Mouse (Mus musculus) midbrain, embryonic 14.5 days (tissue): ENCODE measurements at regions not wholly inside any gene's neighbourhood (a gene's known extent, or its start where the extent isn't known, plus 50 kb on each side); places are given as distances from the start of the nearest gene placed in this dataset.

ENCODE experiments used
- ATAC-seq: fragments of 200-750 bp; cut with Nextera tagmentation; 2 replicates; pipeline ENCODE4 v1.8.0; 2017; ENCODE audit warnings: moderate number of reproducible peaks, moderate library complexity; ENCODE audit not compliant: low FRiP score, low TSS enrichment
- DNase-seq: peaks from one replicate; pipeline ENCODE4 v3.0.0-alpha.2; 2015
- H3K27ac ChIP-seq: fragments of 300-500 bp; sonication (generic); replicated peaks from 2 replicates; pipeline ENCODE4 v1.5.1; 2014; ENCODE audit warnings: mild to moderate bottlenecking, low read depth, low read length, moderate library complexity
- H3K27me3 ChIP-seq: fragments of 300-500 bp; sonication (generic); 2 replicates; pipeline ENCODE4 v1.6.1; 2014; ENCODE audit warnings: low read length, control low read depth, mixed read lengths; ENCODE audit not compliant: control insufficient read depth, insufficient read depth
- H3K36me3 ChIP-seq: fragments of 300-500 bp; sonication (generic); 2 replicates; pipeline ENCODE4 v1.6.1; 2014; ENCODE audit warnings: low read length, control low read depth; ENCODE audit not compliant: control insufficient read depth, insufficient read depth
- H3K4me1 ChIP-seq: fragments of 300-500 bp; sonication (generic); 2 replicates; pipeline ENCODE4 v1.6.1; 2014; ENCODE audit warnings: mild to moderate bottlenecking, antibody characterized with exemption, low read length, control low read depth; ENCODE audit not compliant: control insufficient read depth, insufficient read depth
- H3K4me2 ChIP-seq: fragments of 300-500 bp; sonication (generic); 2 replicates; pipeline ENCODE4 v1.6.1; 2014; ENCODE audit warnings: mild to moderate bottlenecking, low read length, moderate library complexity
- H3K4me3 ChIP-seq: fragments of 300-500 bp; sonication (generic); replicated peaks from 2 replicates; pipeline ENCODE4 v1.5.1; 2014; ENCODE audit warnings: low read depth, low read length
- H3K9ac ChIP-seq: fragments of 300-500 bp; sonication (generic); replicated peaks from 2 replicates; pipeline ENCODE4 v1.6.1; 2014; ENCODE audit warnings: mild to moderate bottlenecking, low read length, moderate library complexity
- H3K9me3 ChIP-seq: fragments of 300-500 bp; sonication (generic); 2 replicates; pipeline ENCODE4 v1.6.1; 2016; ENCODE audit warnings: low read length, control low read depth, mixed read lengths; ENCODE audit not compliant: control insufficient read depth
- WGBS: fragments of 180-500 bp; shearing (Covaris S2); extraction: QIAGEN DNeasy Blood & Tissue Kit; methylation state at CpG from one replicate; pipeline ENCODE4 v1.1.7; 2014; 5-methylcytosine and 5-hydroxymethylcytosine counted together

DNA sequence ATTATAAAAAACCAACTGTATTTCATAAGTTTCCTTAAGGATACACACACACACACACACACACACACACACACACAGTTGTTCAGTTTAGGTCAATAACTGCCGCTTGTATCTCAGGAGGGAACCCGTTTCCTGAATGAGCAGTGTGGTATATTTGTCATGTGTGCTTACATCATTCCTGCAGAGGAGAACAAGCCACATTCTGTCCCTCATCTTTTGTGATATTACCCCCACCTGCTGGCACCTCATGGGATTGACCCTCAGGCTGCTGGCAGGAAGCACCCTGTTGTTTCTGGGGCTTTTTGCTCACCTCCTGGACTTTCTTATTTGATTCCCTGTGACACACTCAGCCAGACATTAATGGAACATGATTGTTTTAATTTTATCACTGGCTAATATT lies 66.4 kb upstream of the Htr1a start:
- H3K4me1 ChIP-seq = no peaks in the 10 kb centered on the region
- no peak overlapping the region for H3K4me2 ChIP-seq
- no peaks in the 10 kb centered on the region for H3K27me3 ChIP-seq
- ATAC-seq = peak; percentile 84
- 17% methylated on average over 2 of the region's 2 CpGs for WGBS
- H3K36me3 ChIP-seq = no peaks in the 10 kb centered on the region
- H3K4me3 ChIP-seq = no peak overlapping the region
- DNase-seq = peak; percentile 80
- H3K27ac ChIP-seq = no peak overlapping the region
- H3K9ac ChIP-seq = no peak overlapping the region
- H3K9me3 ChIP-seq = no peaks in the 10 kb centered on the region

DNA sequence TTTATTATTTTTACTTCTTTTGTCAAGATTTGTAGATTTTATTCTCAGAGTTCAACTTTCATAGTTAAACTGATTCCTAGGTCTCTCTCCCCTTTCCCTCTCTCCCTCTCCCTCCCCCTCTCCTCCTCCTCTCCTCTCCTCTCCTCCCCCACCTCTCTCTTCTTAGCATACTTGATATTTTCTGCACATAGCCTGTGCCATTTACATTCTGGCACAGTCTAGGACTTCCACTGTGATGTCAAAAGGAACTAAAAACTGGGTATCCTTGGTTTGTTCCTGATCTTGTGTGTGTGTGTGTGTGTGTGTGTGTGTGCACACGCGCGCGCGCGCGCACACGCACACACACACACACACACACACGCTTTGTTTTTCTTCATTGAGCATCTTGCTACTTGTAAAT lies 64.9 kb upstream of the Htr1a start:
- H3K36me3 ChIP-seq = no peaks in the 10 kb centered on the region
- H3K9ac ChIP-seq = no peak overlapping the region
- DNase-seq = peak; percentile 8
- H3K4me2 ChIP-seq = no peak overlapping the region
- WGBS = 85% methylated on average over 9 of the region's 9 CpGs
- H3K4me1 ChIP-seq = no peaks in the 10 kb centered on the region
- H3K27ac ChIP-seq = no peak overlapping the region
- no peaks in the 10 kb centered on the region for H3K27me3 ChIP-seq
- no peak overlapping the region for H3K4me3 ChIP-seq
- ATAC-seq = no peak
- no peaks in the 10 kb centered on the region for H3K9me3 ChIP-seq

DNA sequence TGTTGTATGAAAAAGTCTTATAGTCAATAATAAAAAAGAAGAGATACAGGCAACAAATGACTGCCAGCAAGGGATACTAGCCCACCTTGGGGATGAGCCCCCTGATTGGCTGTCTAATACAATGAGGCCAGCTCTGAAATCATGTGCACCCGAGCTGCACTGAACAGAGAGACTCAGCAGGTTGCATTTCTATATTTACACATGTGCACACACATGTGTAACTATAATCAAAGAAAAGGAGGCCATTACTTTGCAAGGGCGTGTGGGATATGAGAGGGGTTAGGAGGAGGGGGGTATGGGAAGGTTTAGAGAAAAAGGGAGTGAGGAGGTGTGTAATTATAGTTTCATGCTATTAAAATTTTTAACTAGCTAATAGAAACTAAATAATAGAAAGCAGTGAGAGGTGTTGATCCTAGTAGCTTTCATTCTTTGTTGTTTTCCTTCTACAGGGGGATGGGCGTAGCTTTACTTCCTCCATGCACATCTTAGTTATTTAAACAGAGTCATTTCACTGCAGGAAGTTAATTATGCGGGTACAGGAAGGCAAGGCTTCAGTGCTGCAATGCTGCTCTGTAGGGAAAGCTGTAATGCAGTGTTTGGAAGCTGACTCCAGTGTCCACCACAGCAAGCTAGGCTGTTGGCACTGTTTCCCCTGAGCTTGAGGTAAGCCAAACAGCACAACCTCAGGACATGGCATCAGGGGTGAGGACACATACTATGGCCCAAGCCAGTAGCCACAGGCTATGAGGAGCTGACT lies 56.2 kb upstream of the Htr1a start:
- H3K36me3 ChIP-seq = no peaks in the 10 kb centered on the region
- 51% methylated on average over 4 of the region's 4 CpGs for WGBS
- H3K9me3 ChIP-seq = no peaks in the 10 kb centered on the region
- H3K4me3 ChIP-seq = no peak overlapping the region
- H3K4me2 ChIP-seq = no peak overlapping the region
- no peak overlapping the region for H3K9ac ChIP-seq
- no peaks in the 10 kb centered on the region for H3K4me1 ChIP-seq
- DNase-seq (no peak), ATAC-seq (0 out of 2 replicates have a peak, but pooled peaks have one; percentile 29)
- H3K27me3 ChIP-seq = no peaks in the 10 kb centered on the region
- H3K27ac ChIP-seq = no peak overlapping the region
